Comparison of ENCODE assay signal across 9 mouse cellular contexts in the genomic region with DNA sequence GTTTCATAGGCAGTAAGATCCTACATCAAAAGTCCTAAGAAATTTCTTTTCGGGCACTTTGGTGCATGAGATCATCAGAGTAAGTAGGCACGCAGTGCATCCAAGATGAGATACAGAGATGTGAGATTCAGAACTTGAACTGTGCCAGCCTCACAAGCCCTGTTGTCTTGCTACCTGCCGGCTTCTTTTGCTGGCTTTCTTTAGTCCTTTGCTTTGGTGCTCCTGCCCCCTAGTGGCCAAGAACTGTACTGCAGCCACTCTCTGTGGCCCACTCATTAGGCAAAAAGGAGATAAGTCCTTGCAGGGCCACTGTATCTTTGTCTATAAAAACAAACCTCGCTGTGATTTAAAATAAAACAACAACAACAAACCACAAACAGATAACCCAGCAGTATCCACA.
DNase-seq lines count a peak whose midpoint lies in the region; ATAC-seq and TF ChIP-seq lines count a peak whose summit lies in the region.
"Had no signal": no experiment of that assay in that cellular context is flagged by ENCODE, and none has a peak within 500 bp of the region (broad histone marks: within the 10 kb centered on the region; RNA-seq: fewer than 3 reads in every experiment).

No protein-coding gene starts in this region.

- H3K36me3 ChIP-seq in MEL (ENCODE audit: control insufficient read depth in 1 of 2, insufficient read depth in 2 of 2, low read length in 2 of 2): no peaks in the 10 kb centered on the region
- H3K36me3 ChIP-seq in forebrain, embryonic 14.5 days (ENCODE audit: control insufficient read depth, insufficient read depth, low read length): no peaks in the 10 kb centered on the region
- no peaks in the 10 kb centered on the region for H3K36me3 ChIP-seq in hindbrain, embryonic 10.5 days
- H3K36me3 ChIP-seq: limb, embryonic 13.5 days had no signal

- no peaks in the 10 kb centered on the region for H3K27me3 ChIP-seq in MEL (ENCODE audit: control insufficient read depth in 1 of 2, insufficient read depth in 2 of 2, low read length in 2 of 2)
- H3K27me3 ChIP-seq in forebrain, embryonic 14.5 days (replicated peaks; ENCODE audit: control insufficient read depth, insufficient read depth, low read length): no peaks in the 10 kb centered on the region
- H3K27me3 ChIP-seq in hindbrain, embryonic 10.5 days (ENCODE audit: insufficient read depth, poor library complexity, severe bottlenecking): no peaks in the 10 kb centered on the region

- H3K9ac ChIP-seq in MEL (ENCODE audit: control insufficient read depth, low read depth, low read length, poor library complexity, severe bottlenecking): no peak overlapping the region
- no peak overlapping the region for H3K9ac ChIP-seq in forebrain, embryonic 14.5 days (ENCODE audit: low read length)
- H3K9ac ChIP-seq: limb, embryonic 13.5 days had no signal

- DNase-seq in MEL (ENCODE audit: low read depth, low spot score): peak; percentile 72
- DNase-seq in c-Kit-positive CD71-positive TER-119-negative erythroid progenitor cells, embryonic 14.5 days (ENCODE audit: low read depth): peak; percentile 32
- DNase-seq in forebrain, embryonic 14.5 days (ENCODE audit: low spot score): peak; percentile 87
- peak; percentile 83 for DNase-seq in hindbrain, embryonic 10.5 days (ENCODE audit: low spot score)
- DNase-seq in layer of hippocampus, adult 9-10 months (ENCODE audit: low spot score): peak; percentile 89
- DNase-seq in lung, postnatal 36 days: peak; percentile 93
- DNase-seq in retina, postnatal 7 days (ENCODE audit: low read depth, low spot score): peak; percentile 72
- DNase-seq in thymus, postnatal 4 days: peak; percentile 86

- H3K4me3 ChIP-seq in MEL (ENCODE audit: control insufficient read depth in 1 of 2, insufficient read depth in 1 of 2, low read depth in 2 of 2, low read length in 2 of 2): no peak overlapping the region
- H3K4me3 ChIP-seq in forebrain, embryonic 14.5 days (ENCODE audit: low read depth, low read length): no peak overlapping the region
- no peak overlapping the region for H3K4me3 ChIP-seq in hindbrain, embryonic 10.5 days
- H3K4me3 ChIP-seq: limb, embryonic 13.5 days had no signal

- no peaks in the 10 kb centered on the region for H3K79me2 ChIP-seq in MEL (ENCODE audit: control insufficient read depth, insufficient read depth, low read length, poor library complexity)

- TF ChIP-seq RAD21 in MEL (IDR thresholded peaks at IDR 0.05; ENCODE audit: low read depth, low read length): peak; percentile 94

- WGBS in forebrain, embryonic 14.5 days: 16% methylated on average over 4 of the region's 4 CpGs
- 26% methylated on average over 4 of the region's 4 CpGs for WGBS in hindbrain, embryonic 10.5 days

- H3K4me2 ChIP-seq in forebrain, embryonic 14.5 days (ENCODE audit: low read length): no peak overlapping the region
- H3K4me2 ChIP-seq: limb, embryonic 13.5 days had no signal

- no peak for TF ChIP-seq EP300 in MEL (IDR thresholded peaks at IDR 0.05; ENCODE audit: low read depth in 1 of 2, low read length in 2 of 2)

- peak; percentile 80 to 96 (median 91) for TF ChIP-seq CTCF in MEL (IDR thresholded peaks at IDR 0.05 in 2 of 3, conservative IDR thresholded peaks at IDR 0.05 in 1 of 3; ENCODE audit: control insufficient read depth in 1 of 3, insufficient read depth in 1 of 3, low read depth in 2 of 3, low read length in 3 of 3, poor library complexity in 1 of 3, severe bottlenecking in 1 of 3)

- peak; percentile 52 for ATAC-seq in forebrain, embryonic 14.5 days

- no peaks in the 10 kb centered on the region for H3K4me1 ChIP-seq in MEL (ENCODE audit: control insufficient read depth in 1 of 2, insufficient read depth in 2 of 2, low read length in 2 of 2)
- H3K4me1 ChIP-seq in forebrain, embryonic 14.5 days (ENCODE audit: control insufficient read depth, insufficient read depth, low read length): no peaks in the 10 kb centered on the region; the same call in 1 of the 2 replicates
- peaks cover 24% of the 10 kb centered on the region for H3K4me1 ChIP-seq in hindbrain, embryonic 10.5 days (replicated peaks)
- H3K4me1 ChIP-seq: limb, embryonic 13.5 days had no signal

- no peak for TF ChIP-seq POLR2A in MEL (IDR thresholded peaks at IDR 0.05; ENCODE audit: control insufficient read depth in 1 of 2, insufficient read depth in 1 of 2, low read depth in 1 of 2, low read length in 2 of 2, poor library complexity in 1 of 2)

- no peak overlapping the region for H3K27ac ChIP-seq in MEL (ENCODE audit: control insufficient read depth, low read depth, low read length)
- H3K27ac ChIP-seq in forebrain, embryonic 14.5 days (ENCODE audit: low read depth, low read length): no peak overlapping the region
- H3K27ac ChIP-seq in hindbrain, embryonic 10.5 days: no peak overlapping the region
- H3K27ac ChIP-seq: limb, embryonic 13.5 days had no signal

- H3K9me3 ChIP-seq in MEL (replicated peaks; ENCODE audit: insufficient read depth, low read length): no peaks in the 10 kb centered on the region
- H3K9me3 ChIP-seq in forebrain, embryonic 14.5 days (replicated peaks; ENCODE audit: control insufficient read depth, low read length): no peaks in the 10 kb centered on the region
- H3K9me3 ChIP-seq in hindbrain, embryonic 10.5 days: no peaks in the 10 kb centered on the region
- H3K9me3 ChIP-seq: limb, embryonic 13.5 days had no signal

TF ChIP-seq in MEL, 35 proteins besides CTCF, POLR2A, EP300 and RAD21:
- TF ChIP-seq ELF1 (IDR thresholded peaks at IDR 0.05; ENCODE audit: low read depth, low read length) (no peak), ZC3H11A (IDR thresholded peaks at IDR 0.05; ENCODE audit: low read depth, low read length) (peak; percentile 73), TBP (IDR thresholded peaks at IDR 0.05; ENCODE audit: low read depth, low read length) (no peak), RCOR1 (IDR thresholded peaks at IDR 0.05; ENCODE audit: low read depth, low read length) (no peak), ETS1 (IDR thresholded peaks at IDR 0.05; ENCODE audit: low read depth, low read length) (no peak), MAZ (IDR thresholded peaks at IDR 0.05; ENCODE audit: low read depth, low read length) (no peak), CHD2 (IDR thresholded peaks at IDR 0.05; ENCODE audit: low read length) (no peak), GABPA (IDR thresholded peaks at IDR 0.05; ENCODE audit: low read depth, low read length) (no peak), SMC3 (IDR thresholded peaks at IDR 0.05; ENCODE audit: low read depth, low read length) (peak; percentile 84), TAL1 (IDR thresholded peaks at IDR 0.05; ENCODE audit: low read length) (no peak), POLR2AphosphoS5 (IDR thresholded peaks at IDR 0.05; ENCODE audit: borderline replicate concordance, low read depth, low read length) (no peak), NRF1 (IDR thresholded peaks at IDR 0.05; ENCODE audit: insufficient read depth, low read depth, low read length, poor library complexity, severe bottlenecking) (no peak), TCF12 (IDR thresholded peaks at IDR 0.05; ENCODE audit: low read depth, low read length) (no peak), GATA1 (IDR thresholded peaks at IDR 0.05; ENCODE audit: low read depth, low read length) (no peak), MYB (IDR thresholded peaks at IDR 0.05; ENCODE audit: low read depth, low read length) (no peak), MEF2A (IDR thresholded peaks at IDR 0.05; ENCODE audit: extremely low read depth, insufficient replicate concordance, low read depth, low read length, poor library complexity, severe bottlenecking) (no peak)

Comparison
In these comparisons a context has a peak if more than half of its experiments do, and no peak if none do; other contexts are left out.
1. DNase-seq: peak in every context shown above with its lines; median percentile 93 in lung, postnatal 36 days; 89 in layer of hippocampus, adult 9-10 months; 87 in forebrain, embryonic 14.5 days; 86 in thymus, postnatal 4 days; 83 in hindbrain, embryonic 10.5 days; 72 in MEL; 72 in retina, postnatal 7 days; 32 in c-Kit-positive CD71-positive TER-119-negative erythroid progenitor cells, embryonic 14.5 days.